8 mouse cellular contexts compared by ENCODE assay signal in the genomic region with DNA sequence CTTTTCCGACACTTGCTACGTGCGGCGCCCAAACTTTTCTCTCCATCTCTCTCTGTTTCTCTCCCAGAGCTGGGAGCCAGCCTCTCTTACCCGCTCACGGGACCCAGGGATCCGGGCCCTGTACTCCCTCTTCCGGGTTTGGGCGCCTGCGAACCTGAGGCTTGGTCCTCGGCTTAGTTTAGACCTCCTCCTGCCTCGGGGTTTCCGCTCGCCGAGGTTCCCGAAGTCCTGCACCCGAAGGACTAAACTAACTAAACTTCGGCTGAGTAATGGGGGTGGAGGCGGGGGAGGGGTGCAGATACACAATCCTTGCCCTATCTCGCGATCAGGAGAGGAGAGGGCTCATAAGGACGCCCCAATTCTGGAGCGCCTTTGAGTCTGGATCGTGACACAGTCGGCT. TPM values are rescaled to one million over a fixed set of nuclear protein-coding genes. Genes with fewer than 3 reads are reported as not detected.
DNase-seq lines count a peak whose midpoint lies in the region; ATAC-seq and TF ChIP-seq lines count a peak whose summit lies in the region.
"Had no signal": no experiment of that assay in that cellular context is flagged by ENCODE, and none has a peak within 500 bp of the region (broad histone marks: within the 10 kb centered on the region; RNA-seq: fewer than 3 reads in every experiment).

A gene (minus strand): TSS at position 223 of the 400 bp plus-strand sequence.

- H3K4me3 ChIP-seq in forebrain, postnatal 0 days (ENCODE audit: low read depth, low read length) = peak within 1 kb of the TSS; percentile 51
- peak within 1 kb of the TSS; percentile 79 for H3K4me3 ChIP-seq in midbrain, embryonic 12.5 days

- TF ChIP-seq CTCF in forebrain, postnatal 0 days (IDR thresholded peaks at IDR 0.05; ENCODE audit: low read depth) = no peak

- peaks cover 9% of the 10 kb centered on the region; the same call in 1 of the 2 replicates for H3K4me1 ChIP-seq in forebrain, postnatal 0 days (ENCODE audit: insufficient read depth)
- peaks cover 43% of the 10 kb centered on the region for H3K4me1 ChIP-seq in midbrain, embryonic 12.5 days

- no peaks in the 10 kb centered on the region for H3K36me3 ChIP-seq in forebrain, postnatal 0 days (ENCODE audit: insufficient read depth)
- H3K36me3 ChIP-seq in midbrain, embryonic 12.5 days = no peaks in the 10 kb centered on the region

- H3K9me3 ChIP-seq in forebrain, postnatal 0 days (ENCODE audit: low read length) = no peaks in the 10 kb centered on the region
- no peaks in the 10 kb centered on the region for H3K9me3 ChIP-seq in midbrain, embryonic 12.5 days

- peak within 1 kb of the TSS; percentile 82 for H3K4me2 ChIP-seq in forebrain, postnatal 0 days (ENCODE audit: low read depth)
- peak within 1 kb of the TSS; percentile 83 for H3K4me2 ChIP-seq in midbrain, embryonic 12.5 days (replicated peaks)

- H3K9ac ChIP-seq in forebrain, postnatal 0 days = peak within 1 kb of the TSS; percentile 61; the same call in 1 of the 2 replicates
- H3K9ac ChIP-seq in midbrain, embryonic 12.5 days (replicated peaks) = peak within 1 kb of the TSS; percentile 94

- intact Hi-C loops in gastrocnemius, postnatal 14 days (cut with DNase I; ENCODE audit: low total_unique reads) = no loop called here

- peak; percentile 6; the same call in 1 of the 2 replicates for ATAC-seq in forebrain, postnatal 0 days
- 0 out of 2 replicates have a peak, but pooled peaks have one; percentile 5 for ATAC-seq in midbrain, embryonic 12.5 days (ENCODE audit: low FRiP score, low read depth)

- peaks cover 15% of the 10 kb centered on the region for H3K27me3 ChIP-seq in forebrain, postnatal 0 days (ENCODE audit: insufficient read depth, low read length)
- H3K27me3 ChIP-seq in midbrain, embryonic 12.5 days = peaks cover 47% of the 10 kb centered on the region

- peak; percentile 36 for DNase-seq in right cerebral cortex, postnatal 25 days
- no peak for DNase-seq in right cerebral cortex, postnatal 4 days
- DNase-seq in forebrain, postnatal 0 days = peak; percentile 53
- peak; percentile 53 to 77 for DNase-seq in kidney, postnatal 25 days
- no peak for DNase-seq in gastrocnemius, postnatal 14 days
- no peak for DNase-seq in right cerebral cortex, postnatal 36 days (ENCODE audit: low spot score in 2 of 2)

- peak within 1 kb of the TSS; percentile 84 for H3K27ac ChIP-seq in forebrain, postnatal 0 days (ENCODE audit: low read depth, low read length)
- H3K27ac ChIP-seq in midbrain, embryonic 12.5 days (replicated peaks) = peak within 1 kb of the TSS; percentile 94

- under 1% methylated on average over 25 of the region's 25 CpGs for WGBS in forebrain, postnatal 0 days
- WGBS in midbrain, embryonic 12.5 days = under 1% methylated on average over 25 of the region's 25 CpGs

RNA-seq across cellular contexts. Expression of the gene that starts here (rescaled TPM):
- total RNA-seq in forebrain, postnatal 0 days (2014; rRNA removed) = 9.3 and 11.1 TPM in 2 replicates
- 3.1 and 4.7 TPM in 2 replicates for polyA plus RNA-seq in forebrain, postnatal 0 days (2015; fragmentation: Nextera tagmentation; extraction: Ambion mirVana)
- polyA plus RNA-seq in midbrain, embryonic 12.5 days (2016; fragmentation: Nextera tagmentation; extraction: Ambion mirVana) = 13.4 and 16.2 TPM in 2 replicates
- under 1 TPM in 1 of 2 experiments, not detected in 1; 0.08 TPM for total RNA-seq in gastrocnemius, postnatal 14 days (2021)
- total RNA-seq: common myeloid progenitor, adult 5-6 weeks had no signal

Comparison
In these comparisons a context has a peak if more than half of its experiments do, and no peak if none do; other contexts are left out.
1. DNase-seq: peak in right cerebral cortex, postnatal 25 days (single experiment), forebrain, postnatal 0 days (single experiment) and kidney, postnatal 25 days (2 of 2); none in right cerebral cortex, postnatal 4 days (single experiment), gastrocnemius, postnatal 14 days (single experiment) and right cerebral cortex, postnatal 36 days (0 of 2).